Mouse (Mus musculus): Measurements from ENCODE around the gene Mea1. TPM values are rescaled to one million over a fixed set of nuclear protein-coding genes. Genes with fewer than 3 reads are reported as not detected.
A peak's percentile ranks its signal among the peaks of the same experiment; 100 is the strongest.

Gene Mea1
- polyA plus RNA-seq, 1 experiment from 2014 or later = 122 TPM

- Histone ChIP-seq H3K27me3 (replicated peaks) (no peaks in the 10 kb centered on the region), H3K4me1 (peaks cover 18% of the 10 kb centered on the region), H3K27ac (replicated peaks) (peak within 1 kb of the TSS; percentile 69), H3K9me3 (no peaks in the 10 kb centered on the region), H3K36me3 (peaks cover 28% of the 10 kb centered on the region), H3K4me2 (peak within 1 kb of the TSS; percentile 82), H3K4me3 (peak within 1 kb of the TSS; percentile 99), H3K9ac (peak within 1 kb of the TSS; percentile 98)
- ATAC-seq (ENCODE audit: extremely low read depth, insufficient number of reproducible peaks, low FRiP score, low TSS enrichment) = peak; percentile 73
- WGBS = 7% methylated on average over 36 of the region's 36 CpGs
Observed at GRCm38 (mm10) chr17:46710959-46711597, 32.5 kb downstream of the Mea1 start, which contains the start of gene Pex6. TSS of gene Pex6 (plus strand) at chr17:46711463.

GRCm38 (mm10) chr17:46711612-46712271, 33.1 kb downstream of the Mea1 start:
- ATAC-seq (ENCODE audit: extremely low read depth, insufficient number of reproducible peaks, low FRiP score, low TSS enrichment) = peak; percentile 47; the same call in 1 of the 2 replicates
- H3K4me1 ChIP-seq = peaks cover 15% of the 10 kb centered on the region
- peaks cover 35% of the 10 kb centered on the region for H3K36me3 ChIP-seq
- peak overlapping the region; percentile 69 for H3K27ac ChIP-seq (replicated peaks)
- H3K4me2 ChIP-seq = peak overlapping the region; percentile 82
- no peaks in the 10 kb centered on the region for H3K27me3 ChIP-seq (replicated peaks)
- H3K9ac ChIP-seq = peak overlapping the region; percentile 98
- WGBS = under 1% methylated on average over 75 of the region's 76 CpGs
- H3K4me3 ChIP-seq = peak overlapping the region; percentile 99
- H3K9me3 ChIP-seq = no peaks in the 10 kb centered on the region

- H3K9me3 ChIP-seq = no peaks in the 10 kb centered on the region
- peaks cover 42% of the 10 kb centered on the region for H3K36me3 ChIP-seq
- peak overlapping the region; percentile 99 for H3K4me3 ChIP-seq
- peak overlapping the region; percentile 82 for H3K4me2 ChIP-seq
- H3K4me1 ChIP-seq = peaks cover 15% of the 10 kb centered on the region
- 52% methylated on average over 7 of the region's 7 CpGs for WGBS
- H3K9ac ChIP-seq = peak overlapping the region; percentile 98
- no peaks in the 10 kb centered on the region for H3K27me3 ChIP-seq (replicated peaks)
- H3K27ac ChIP-seq (replicated peaks) = no peak overlapping the region
- no peak for ATAC-seq (ENCODE audit: extremely low read depth, insufficient number of reproducible peaks, low FRiP score, low TSS enrichment)
Observed at GRCm38 (mm10) chr17:46712442-46712841, 33.8 kb downstream of the Mea1 start.

DNA sequence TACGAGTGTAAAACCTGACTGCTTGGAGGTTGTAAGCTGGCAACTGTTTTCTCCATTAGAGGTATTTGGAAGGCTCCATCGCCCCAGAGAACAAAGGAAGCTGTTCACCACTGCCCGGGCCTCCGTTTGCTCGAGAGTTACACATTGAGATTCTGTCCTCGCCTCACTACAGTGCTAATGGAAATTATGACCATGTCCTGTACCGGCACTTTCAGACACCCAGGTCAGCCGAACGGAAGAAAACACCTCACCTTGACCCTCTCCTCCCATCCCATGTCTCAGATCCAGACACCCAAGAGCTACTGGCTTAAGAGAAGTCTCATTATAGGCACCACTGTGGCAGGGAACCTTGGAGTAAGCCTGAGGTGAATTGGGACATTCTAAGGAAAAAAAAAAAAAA, 35.3 kb downstream of the Mea1 start:
- no peak overlapping the region for H3K4me3 ChIP-seq
- H3K9me3 ChIP-seq = no peaks in the 10 kb centered on the region
- no peak overlapping the region for H3K27ac ChIP-seq (replicated peaks)
- no peak overlapping the region for H3K9ac ChIP-seq
- peaks cover 46% of the 10 kb centered on the region for H3K36me3 ChIP-seq
- no peaks in the 10 kb centered on the region for H3K27me3 ChIP-seq (replicated peaks)
- peaks cover 15% of the 10 kb centered on the region for H3K4me1 ChIP-seq
- no peak for ATAC-seq (ENCODE audit: extremely low read depth, insufficient number of reproducible peaks, low FRiP score, low TSS enrichment)
- WGBS = 87% methylated on average over 9 of the region's 9 CpGs
- H3K4me2 ChIP-seq = no peak overlapping the region

- no peaks in the 10 kb centered on the region for H3K27me3 ChIP-seq (replicated peaks)
- no peaks in the 10 kb centered on the region for H3K9me3 ChIP-seq
- peaks cover 15% of the 10 kb centered on the region for H3K4me1 ChIP-seq
- peaks cover 46% of the 10 kb centered on the region for H3K36me3 ChIP-seq
- no peak for ATAC-seq (ENCODE audit: extremely low read depth, insufficient number of reproducible peaks, low FRiP score, low TSS enrichment)
- WGBS = 93% methylated on average over 11 of the region's 11 CpGs
- H3K4me3 ChIP-seq = no peak overlapping the region
- H3K27ac ChIP-seq (replicated peaks) = no peak overlapping the region
- no peak overlapping the region for H3K4me2 ChIP-seq
- no peak overlapping the region for H3K9ac ChIP-seq
Observed at GRCm38 (mm10) chr17:46714756-46715481, 36.3 kb downstream of the Mea1 start.

GRCm38 (mm10) chr17:46721077-46721476, 42.5 kb downstream of the Mea1 start:
- Histone ChIP-seq H3K27me3 (replicated peaks) (no peaks in the 10 kb centered on the region), H3K4me2 (no peak overlapping the region), H3K4me1 (peaks cover 11% of the 10 kb centered on the region), H3K36me3 (peaks cover 62% of the 10 kb centered on the region), H3K27ac (replicated peaks) (no peak overlapping the region), H3K4me3 (no peak overlapping the region), H3K9ac (no peak overlapping the region), H3K9me3 (no peaks in the 10 kb centered on the region)
- no peak for ATAC-seq (ENCODE audit: extremely low read depth, insufficient number of reproducible peaks, low FRiP score, low TSS enrichment)
- 82% methylated on average over 7 of the region's 7 CpGs for WGBS

- no peak overlapping the region for H3K4me2 ChIP-seq
Observed at GRCm38 (mm10) chr17:46724477-46725084, 46.0 kb downstream of the Mea1 start.

DNA sequence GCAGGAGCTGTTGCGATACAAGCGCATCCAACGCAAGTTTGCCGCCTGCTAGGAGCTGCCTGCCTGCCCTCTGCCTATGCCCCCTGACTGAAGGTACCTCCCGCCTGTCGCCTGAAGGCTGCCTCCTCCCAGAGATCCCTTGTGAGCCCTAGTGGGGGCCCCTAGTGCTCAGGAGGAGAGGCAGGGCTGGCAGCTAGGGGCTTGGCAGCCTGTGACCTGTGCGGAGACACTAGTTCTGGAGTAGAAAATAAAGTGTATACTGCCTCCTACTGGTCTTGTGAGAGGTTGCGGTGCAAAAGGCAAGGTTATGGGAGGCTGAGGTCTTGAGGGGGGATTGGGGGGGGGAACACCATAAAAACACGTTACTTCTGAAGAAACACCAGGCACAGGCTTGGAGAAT, 46.7 kb downstream of the Mea1 start:
- H3K4me1 ChIP-seq = peaks cover 33% of the 10 kb centered on the region
- H3K27ac ChIP-seq (replicated peaks) = no peak overlapping the region
- H3K9ac ChIP-seq = no peak overlapping the region
- no peak overlapping the region for H3K4me3 ChIP-seq
- 48% methylated on average over 9 of the region's 9 CpGs for WGBS
- ATAC-seq (ENCODE audit: extremely low read depth, insufficient number of reproducible peaks, low FRiP score, low TSS enrichment) = no peak
- H3K4me2 ChIP-seq = no peak overlapping the region
- no peaks in the 10 kb centered on the region for H3K9me3 ChIP-seq
- peaks cover 26% of the 10 kb centered on the region for H3K27me3 ChIP-seq (replicated peaks)
- H3K36me3 ChIP-seq = peaks cover 47% of the 10 kb centered on the region

More at GRCm38 (mm10) chr17:46724477-46725084, 46.0 kb downstream of the Mea1 start:
- 76% methylated on average over 15 of the region's 20 CpGs for WGBS
- H3K9me3 ChIP-seq = no peaks in the 10 kb centered on the region
- H3K27ac ChIP-seq (replicated peaks) = no peak overlapping the region
- peaks cover 33% of the 10 kb centered on the region for H3K4me1 ChIP-seq
- ATAC-seq (ENCODE audit: extremely low read depth, insufficient number of reproducible peaks, low FRiP score, low TSS enrichment) = no peak
- no peak overlapping the region for H3K4me3 ChIP-seq
- H3K27me3 ChIP-seq (replicated peaks) = peaks cover 19% of the 10 kb centered on the region
- 0 out of 2 replicates have a peak overlapping the region, but pooled peaks have one; percentile 24 for H3K9ac ChIP-seq
- H3K36me3 ChIP-seq = peaks cover 47% of the 10 kb centered on the region

GRCm38 (mm10) chr17:46725731-46726645, 47.4 kb downstream of the Mea1 start:
- Histone ChIP-seq H3K27me3 (replicated peaks) (peaks cover 29% of the 10 kb centered on the region), H3K27ac (replicated peaks) (no peak overlapping the region), H3K4me3 (no peak overlapping the region), H3K36me3 (peaks cover 41% of the 10 kb centered on the region), H3K4me2 (no peak overlapping the region), H3K4me1 (peaks cover 33% of the 10 kb centered on the region), H3K9ac (0 out of 2 replicates have a peak overlapping the region, but pooled peaks have one; percentile 19), H3K9me3 (no peaks in the 10 kb centered on the region)
- 84% methylated on average over 26 of the region's 26 CpGs for WGBS
- no peak for ATAC-seq (ENCODE audit: extremely low read depth, insufficient number of reproducible peaks, low FRiP score, low TSS enrichment)

- Histone ChIP-seq H3K4me2 (no peak overlapping the region), H3K9me3 (no peaks in the 10 kb centered on the region), H3K27ac (replicated peaks) (no peak overlapping the region), H3K9ac (no peak overlapping the region), H3K4me3 (no peak overlapping the region), H3K36me3 (peaks cover 29% of the 10 kb centered on the region), H3K27me3 (replicated peaks) (peaks cover 29% of the 10 kb centered on the region), H3K4me1 (peaks cover 33% of the 10 kb centered on the region)
- no peak for ATAC-seq (ENCODE audit: extremely low read depth, insufficient number of reproducible peaks, low FRiP score, low TSS enrichment)
- 87% methylated on average over 11 of the region's 11 CpGs for WGBS
Observed at GRCm38 (mm10) chr17:46727271-46727670, 48.7 kb downstream of the Mea1 start.
